Mouse (Mus musculus) heart, postnatal 36 days (tissue): Measurements from ENCODE around the gene Tfip11. TPM values are rescaled to one million over a fixed set of nuclear protein-coding genes. Genes with fewer than 3 reads are reported as not detected.

Experiments
- total RNA-seq, 2 experiments: library from RNA; stranded (reverse); gene quantifications; 2 replicates each; pipeline ENCODE4 v1.2.3; 2021

Tfip11 gene
- total RNA-seq, 2 experiments from 2014 or later = 17.9 to 21.7 TPM

Other genes starting within 250 kb of the Tfip11 start
- 1 to 10 TPM; 6.0 to 9.8 TPM for gene Cryba4, start 73.8 kb upstream of the Tfip11 start, total RNA-seq
- 1 to 10 TPM in 1 of 2 experiments, under 1 TPM in 1; 0.80 to 3.4 TPM for gene Crybb1, start 70.5 kb upstream of the Tfip11 start, total RNA-seq
- gene Tpst2, start 49.7 kb upstream of the Tfip11 start, total RNA-seq = 10 to 100 TPM; 39.1 to 42.0 TPM
- 1 to 10 TPM; 6.5 to 7.0 TPM for gene Srrd, start 16.7 kb downstream of the Tfip11 start, total RNA-seq
- 10 to 100 TPM; 12.4 to 12.5 TPM for gene Hps4, start 16.7 kb downstream of the Tfip11 start, total RNA-seq
- gene Gm6583, start 29.7 kb downstream of the Tfip11 start, total RNA-seq = under 1 TPM in 1 of 2 experiments, not detected in 1; 0.17 TPM
- gene Asphd2, start 68.5 kb downstream of the Tfip11 start, total RNA-seq = under 1 TPM; 0.49 to 0.92 TPM
- gene Gm6588, start 123.1 kb downstream of the Tfip11 start, total RNA-seq = not detected